Mouse (Mus musculus): Measurements from ENCODE around the gene Zfp239. TPM values are rescaled to one million over a fixed set of nuclear protein-coding genes. Genes with fewer than 3 reads are reported as not detected.

Gene Zfp239
- polyA plus RNA-seq, 1 experiment from 2014 or later, result 0.97 TPM

- peak; percentile 42 for DNase-seq (ENCODE audit: low spot score)
- 51% methylated on average over 14 of the region's 14 CpGs for WGBS
- H3K36me3 ChIP-seq (ENCODE audit: insufficient read depth, low read length), result no peaks in the 10 kb centered on the region
- peaks cover 4% of the 10 kb centered on the region; the same call in 1 of the 2 replicates for H3K4me1 ChIP-seq (ENCODE audit: insufficient read depth, low read depth, low read length)
- H3K27ac ChIP-seq (ENCODE audit: low read length), result no peak overlapping the region; the same call in 1 of the 2 replicates
- H3K27me3 ChIP-seq (replicated peaks; ENCODE audit: insufficient read depth, low read length), result no peaks in the 10 kb centered on the region
- peak; percentile 71 for ATAC-seq
- H3K4me3 ChIP-seq (ENCODE audit: low read depth, low read length), result no peak overlapping the region
- no peak for TF ChIP-seq CTCF (IDR thresholded peaks at IDR 0.05)
- TF ChIP-seq EP300 (IDR thresholded peaks at IDR 0.05), result no peak
- H3K9ac ChIP-seq (replicated peaks; ENCODE audit: low read depth), result no peak overlapping the region
- no peak overlapping the region for H3K4me2 ChIP-seq (replicated peaks; ENCODE audit: low read depth, low read length)
- H3K9me3 ChIP-seq (ENCODE audit: low read length), result no peaks in the 10 kb centered on the region
Measured at GRCm38 (mm10) chr6:117891369-117892160, 29.7 kb downstream of the Zfp239 start.

- no peak for DNase-seq (ENCODE audit: low spot score)
- Histone ChIP-seq H3K9ac (replicated peaks; ENCODE audit: low read depth) (no peak overlapping the region), H3K27ac (ENCODE audit: low read length) (no peak overlapping the region), H3K4me2 (replicated peaks; ENCODE audit: low read depth, low read length) (no peak overlapping the region), H3K36me3 (ENCODE audit: insufficient read depth, low read length) (no peaks in the 10 kb centered on the region), H3K4me3 (ENCODE audit: low read depth, low read length) (no peak overlapping the region), H3K9me3 (ENCODE audit: low read length) (no peaks in the 10 kb centered on the region), H3K4me1 (ENCODE audit: insufficient read depth, low read depth, low read length) (peaks cover 4% of the 10 kb centered on the region; the same call in 1 of the 2 replicates), H3K27me3 (replicated peaks; ENCODE audit: insufficient read depth, low read length) (no peaks in the 10 kb centered on the region)
- no peak for ATAC-seq
- no peak for TF ChIP-seq CTCF (IDR thresholded peaks at IDR 0.05)
- no peak for TF ChIP-seq EP300 (IDR thresholded peaks at IDR 0.05)
- WGBS, result 63% methylated on average over 3 of the region's 3 CpGs
Measured at GRCm38 (mm10) chr6:117892386-117892785, 30.5 kb downstream of the Zfp239 start.

- DNase-seq (ENCODE audit: low spot score), result no peak
- Histone ChIP-seq H3K27ac (ENCODE audit: low read length) (no peak overlapping the region), H3K4me3 (ENCODE audit: low read depth, low read length) (no peak overlapping the region), H3K27me3 (replicated peaks; ENCODE audit: insufficient read depth, low read length) (no peaks in the 10 kb centered on the region), H3K4me2 (replicated peaks; ENCODE audit: low read depth, low read length) (no peak overlapping the region), H3K9ac (replicated peaks; ENCODE audit: low read depth) (no peak overlapping the region), H3K9me3 (ENCODE audit: low read length) (no peaks in the 10 kb centered on the region), H3K4me1 (ENCODE audit: insufficient read depth, low read depth, low read length) (peaks cover 4% of the 10 kb centered on the region; the same call in 1 of the 2 replicates), H3K36me3 (ENCODE audit: insufficient read depth, low read length) (no peaks in the 10 kb centered on the region)
- ATAC-seq, result no peak
- TF ChIP-seq EP300 (IDR thresholded peaks at IDR 0.05), result no peak
- TF ChIP-seq CTCF (IDR thresholded peaks at IDR 0.05), result no peak
- WGBS, result 77% methylated on average over 2 of the region's 2 CpGs
Measured at GRCm38 (mm10) chr6:117893435-117893834, 31.5 kb downstream of the Zfp239 start.

- Histone ChIP-seq H3K36me3 (ENCODE audit: insufficient read depth, low read length) (no peaks in the 10 kb centered on the region), H3K9ac (replicated peaks; ENCODE audit: low read depth) (no peak overlapping the region), H3K4me2 (replicated peaks; ENCODE audit: low read depth, low read length) (no peak overlapping the region), H3K4me1 (ENCODE audit: insufficient read depth, low read depth, low read length) (no peaks in the 10 kb centered on the region), H3K4me3 (ENCODE audit: low read depth, low read length) (no peak overlapping the region), H3K27ac (ENCODE audit: low read length) (no peak overlapping the region), H3K9me3 (ENCODE audit: low read length) (no peaks in the 10 kb centered on the region), H3K27me3 (replicated peaks; ENCODE audit: insufficient read depth, low read length) (no peaks in the 10 kb centered on the region)
- no peak for ATAC-seq
- no peak for TF ChIP-seq CTCF (IDR thresholded peaks at IDR 0.05)
- TF ChIP-seq EP300 (IDR thresholded peaks at IDR 0.05), result no peak
- no peak for DNase-seq (ENCODE audit: low spot score)
- 63% methylated on average over 5 of the region's 5 CpGs for WGBS
Measured at GRCm38 (mm10) chr6:117897800-117898199, 35.9 kb downstream of the Zfp239 start.

DNA sequence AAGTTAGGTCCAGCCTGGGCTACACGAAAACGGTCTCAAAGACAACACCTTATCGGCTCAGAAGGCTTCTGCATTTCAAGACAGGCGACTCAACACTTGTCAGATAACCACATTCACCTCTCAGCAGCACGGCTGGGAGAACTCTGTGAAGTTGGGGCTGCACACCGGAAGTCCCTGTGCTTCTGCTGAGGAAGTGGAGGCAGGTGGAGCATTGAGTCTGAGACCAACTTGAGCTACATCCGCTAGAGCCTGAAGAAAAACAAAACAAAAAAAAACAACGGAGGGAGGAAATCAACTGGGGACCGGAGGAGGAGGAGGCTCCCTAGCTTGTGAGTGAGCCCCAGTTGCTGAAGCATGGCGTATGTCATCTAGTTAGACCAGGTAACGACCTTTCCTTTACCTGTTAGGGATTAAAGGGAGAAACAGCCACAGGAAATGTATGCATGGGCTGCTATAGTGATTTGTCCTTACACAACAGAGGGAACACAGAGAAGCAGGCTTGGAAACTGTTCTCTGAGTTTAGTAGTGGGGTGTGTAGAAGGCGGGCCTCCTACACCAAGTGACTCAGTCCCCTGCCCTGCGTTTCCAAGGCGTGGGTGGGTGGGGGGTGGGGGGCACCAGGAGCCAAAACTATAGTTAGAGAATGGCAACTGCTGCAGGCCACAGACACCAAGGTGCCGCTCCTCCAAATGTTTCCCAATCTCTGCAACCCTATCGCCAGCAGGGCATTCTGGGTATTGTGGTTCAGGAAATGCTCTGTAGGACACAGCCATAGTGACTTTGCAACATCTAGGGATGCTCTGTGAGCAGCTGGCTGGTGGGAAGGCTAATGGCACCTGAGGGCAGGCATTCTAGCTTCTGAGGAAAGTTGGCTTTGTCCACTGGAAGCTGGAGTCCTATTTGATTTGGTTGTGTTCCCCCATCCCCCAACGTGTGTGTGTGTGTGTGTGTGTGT lies 38.5 kb downstream of the Zfp239 start, which contains the start of gene Hnrnpf:
Hnrnpf (plus strand) TSS at position 199 of the 955 bp plus-strand sequence.
- no peak within 1 kb of the TSS for H3K4me2 ChIP-seq (replicated peaks; ENCODE audit: low read depth, low read length)
- H3K4me1 ChIP-seq (ENCODE audit: insufficient read depth, low read depth, low read length), result no peaks in the 10 kb centered on the region
- TF ChIP-seq EP300 (IDR thresholded peaks at IDR 0.05) (no peak), CTCF (IDR thresholded peaks at IDR 0.05) (no peak)
- ATAC-seq, result peak; percentile 46; the same call in 1 of the 2 replicates
- no peaks in the 10 kb centered on the region for H3K36me3 ChIP-seq (ENCODE audit: insufficient read depth, low read length)
- peak; percentile 61 for DNase-seq (ENCODE audit: low spot score)
- no peaks in the 10 kb centered on the region for H3K9me3 ChIP-seq (ENCODE audit: low read length)
- no peak within 1 kb of the TSS for H3K9ac ChIP-seq (replicated peaks; ENCODE audit: low read depth)
- WGBS, result 69% methylated on average over 17 of the region's 17 CpGs
- H3K27me3 ChIP-seq (replicated peaks; ENCODE audit: insufficient read depth, low read length), result no peaks in the 10 kb centered on the region
- H3K27ac ChIP-seq (ENCODE audit: low read length), result no peak within 1 kb of the TSS
- H3K4me3 ChIP-seq (ENCODE audit: low read depth, low read length), result no peak within 1 kb of the TSS
